Mouse (Mus musculus) bone marrow macrophage, adult 2 months (primary cell): ENCODE results near the gene Methig1. TPM values are rescaled to one million over a fixed set of nuclear protein-coding genes. Genes with fewer than 3 reads are reported as not detected.
"Not testable (repeated sequence)": the region's sequence is repeated elsewhere in the genome, so short reads cannot be mapped to it uniquely, and the experiment has no call there.

Source experiments
- H3K27ac ChIP-seq: 2 replicates; pipeline ENCODE4 v1.5.1; 2012; ENCODE audit warnings: low read depth, low read length; ENCODE audit not compliant: insufficient read depth
- H3K4me1 ChIP-seq: 2 replicates; pipeline ENCODE4 v1.6.1; 2012; ENCODE audit warnings: low read length; ENCODE audit not compliant: control insufficient read depth, insufficient read depth
- H3K4me3 ChIP-seq: 2 replicates; pipeline ENCODE4 v1.5.1; 2012; ENCODE audit warnings: mild to moderate bottlenecking, low read length, moderate library complexity; ENCODE audit not compliant: insufficient read depth
- CTCF ChIP-seq: IDR thresholded peaks from 2 replicates; pipeline ENCODE4 v1.5.1; 2012; ENCODE audit warnings: low read depth, mild to moderate bottlenecking, low read length, moderate library complexity
- POLR2A ChIP-seq: IDR thresholded peaks from 2 replicates; pipeline ENCODE4 v1.6.1; 2012; ENCODE audit warnings: mild to moderate bottlenecking, low read depth, low read length, borderline replicate concordance
- polyA plus RNA-seq: library from polyadenylated mRNA; stranded (reverse); fragments of >200 nt; gene quantifications from 2 replicates; pipeline ENCODE4 v1.2.4, GENCODE M21; 2012; ENCODE audit not compliant: missing spikeins, insufficient read depth, insufficient read length

Gene Methig1
- not detected in 2 replicates for polyA plus RNA-seq

DNA sequence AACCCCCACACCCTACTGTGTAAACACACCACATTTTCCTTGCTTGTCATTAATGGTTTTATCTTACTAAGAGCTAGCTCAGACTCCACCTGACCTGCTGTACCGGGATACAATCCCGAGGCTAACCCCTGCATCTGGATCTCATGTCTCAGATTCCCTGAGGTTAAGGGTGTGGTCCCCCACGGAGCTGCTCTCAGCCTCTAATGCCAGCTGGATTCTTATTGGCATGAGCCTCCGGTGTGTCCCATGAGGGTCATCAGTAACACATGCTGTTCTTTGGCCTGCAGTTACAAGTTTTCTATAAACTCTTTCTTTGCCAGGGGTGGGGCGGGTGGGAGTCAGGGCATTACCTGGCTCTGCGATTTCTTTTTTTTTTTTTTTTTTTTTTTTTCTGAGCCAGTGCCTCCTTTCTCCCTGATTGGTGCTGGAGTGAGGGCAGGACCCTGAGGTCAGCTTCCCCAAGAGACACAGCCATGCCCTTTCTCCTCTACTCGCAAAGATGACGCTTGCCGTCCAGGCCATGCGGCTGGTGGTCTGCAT, at the start of gene Methig1, which contains the start of gene Mettl7a2:
Gene Methig1 (plus strand): TSS at position 439 of the 540 bp plus-strand sequence.
Gene Mettl7a2 (plus strand): TSS at position 490 of the 540 bp plus-strand sequence.
- H3K4me3 ChIP-seq: no peak within 1 kb of the TSS
- H3K27ac ChIP-seq: no peak within 1 kb of the TSS
- peaks cover 7% of the 10 kb centered on the region for H3K4me1 ChIP-seq
- TF ChIP-seq POLR2A: no peak
- no peak for TF ChIP-seq CTCF

- H3K4me1 ChIP-seq: peaks cover 11% of the 10 kb centered on the region
- H3K4me3 ChIP-seq: peak overlapping the region; percentile 65
- no peak for TF ChIP-seq POLR2A
- no peak for TF ChIP-seq CTCF
- H3K27ac ChIP-seq: peak overlapping the region; percentile 82
Measured at GRCm38 (mm10) chr15:100303428-100304018, 49.4 kb upstream of the Methig1 start.

DNA sequence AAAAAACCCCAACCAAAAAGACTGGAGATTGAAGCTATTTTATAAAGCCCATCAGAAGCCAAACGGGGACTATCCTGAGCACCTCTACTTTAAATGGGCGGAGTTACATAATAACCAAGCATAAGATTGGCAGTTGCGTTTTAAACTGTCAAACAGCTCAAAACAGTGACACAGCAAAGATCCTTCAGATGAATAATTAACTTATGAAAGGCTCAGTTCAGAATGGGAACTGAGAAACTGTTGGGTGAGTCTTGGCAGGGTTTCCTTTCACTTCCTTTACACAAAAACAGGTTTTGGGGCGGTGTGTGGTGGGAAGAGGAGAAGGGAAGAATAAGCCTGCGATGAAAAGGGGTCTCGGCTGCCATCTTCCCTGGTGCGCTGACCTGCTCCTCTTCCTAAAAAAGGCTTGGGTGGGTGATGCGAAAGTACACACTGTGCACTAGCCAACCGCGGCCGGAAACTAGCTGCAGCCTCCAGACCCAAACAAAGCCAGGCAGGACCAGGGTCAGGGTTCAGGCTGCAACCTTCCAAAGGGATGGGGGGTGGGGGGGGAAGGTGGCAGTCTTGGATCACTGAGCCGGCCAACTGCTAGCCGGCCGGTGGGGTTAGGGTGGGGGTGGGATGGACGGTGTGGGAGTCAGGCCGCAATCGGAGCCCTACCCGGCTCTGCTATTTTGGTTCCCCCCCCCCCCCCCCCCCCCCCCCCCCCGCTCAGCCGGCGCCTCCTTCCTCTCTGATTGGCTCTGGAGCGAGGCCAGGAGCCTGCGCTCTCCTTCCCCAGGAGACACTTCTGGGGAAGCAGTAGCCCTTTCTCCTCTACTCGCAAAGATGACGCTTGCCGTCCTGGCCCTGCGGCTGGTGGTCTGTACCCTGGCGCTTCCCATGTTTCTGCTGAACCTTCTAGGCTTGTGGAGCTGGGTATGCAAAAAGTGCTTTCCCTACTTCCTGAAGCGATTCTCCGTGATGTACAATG, 48.6 kb upstream of the Methig1 start, which contains the start of gene Mettl7a1:
Gene Mettl7a1 (plus strand): TSS at position 122 of the 973 bp plus-strand sequence.
- Histone ChIP-seq H3K27ac (peak within 1 kb of the TSS; percentile 82), H3K4me3 (peak within 1 kb of the TSS; percentile 70), H3K4me1 (peaks cover 11% of the 10 kb centered on the region)
- TF ChIP-seq POLR2A (no peak), CTCF (no peak)

GRCm38 (mm10) chr15:100306201-100306600, 46.7 kb upstream of the Methig1 start:
- Histone ChIP-seq H3K27ac (no peak overlapping the region), H3K4me1 (peaks cover 4% of the 10 kb centered on the region), H3K4me3 (no peak overlapping the region)
- no peak for TF ChIP-seq CTCF
- TF ChIP-seq POLR2A: no peak

- H3K27ac ChIP-seq, H3K4me3 ChIP-seq, H3K4me1 ChIP-seq: not testable (repeated sequence)
- TF ChIP-seq CTCF: peak; percentile 32; the same call in 1 of the 2 replicates
Measured at GRCm38 (mm10) chr15:100307438-100308096, 45.4 kb upstream of the Methig1 start.

GRCm38 (mm10) chr15:100312346-100312745, 40.6 kb upstream of the Methig1 start:
- peaks cover 4% of the 10 kb centered on the region; the same call in 1 of the 2 replicates for H3K4me1 ChIP-seq

GRCm38 (mm10) chr15:100314448-100315145, 38.4 kb upstream of the Methig1 start:
- Histone ChIP-seq H3K4me1 (peaks cover 11% of the 10 kb centered on the region), H3K4me3 (no peak overlapping the region), H3K27ac (no peak overlapping the region)
- TF ChIP-seq POLR2A (no peak), CTCF (no peak)

More at GRCm38 (mm10) chr15:100312346-100312745, 40.6 kb upstream of the Methig1 start:
- Histone ChIP-seq H3K27ac (no peak overlapping the region), H3K4me3 (no peak overlapping the region)
- TF ChIP-seq POLR2A: no peak
- TF ChIP-seq CTCF: no peak

- H3K4me3 ChIP-seq, H3K27ac ChIP-seq: not testable (repeated sequence)
- peaks cover 21% of the 10 kb centered on the region for H3K4me1 ChIP-seq
Measured at GRCm38 (mm10) chr15:100318014-100318671, 34.8 kb upstream of the Methig1 start.

DNA sequence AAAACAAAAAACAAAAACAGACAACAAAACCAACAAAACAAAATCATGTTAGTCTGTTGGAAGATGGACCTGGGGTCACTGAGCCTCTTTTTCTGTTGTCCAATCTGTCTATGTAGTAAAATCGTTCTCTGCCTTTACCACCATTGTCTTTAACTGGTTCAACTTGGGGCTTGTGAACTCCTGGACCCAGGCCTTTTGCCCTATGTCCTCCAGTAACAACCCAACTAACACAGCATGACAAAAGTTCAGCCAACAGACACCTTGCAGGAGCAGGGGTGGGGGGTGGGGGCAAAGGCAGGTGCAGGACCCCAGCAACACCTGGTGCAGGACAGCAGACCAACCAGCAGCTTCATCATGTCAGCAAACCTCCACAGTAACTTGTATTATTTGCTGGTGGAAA, 33.1 kb upstream of the Methig1 start:
- Histone ChIP-seq H3K4me1 (peaks cover 21% of the 10 kb centered on the region), H3K4me3 (no peak overlapping the region), H3K27ac (no peak overlapping the region)
- TF ChIP-seq POLR2A: no peak
